Mouse (Mus musculus): ENCODE data around the gene Smg9.
A peak's percentile ranks its signal among the peaks of the same experiment; 100 is the strongest.

Gene Smg9

GRCm38 (mm10) chr7:24448782-24449517, 49.5 kb downstream of the Smg9 start:
- no peak for DNase-seq

GRCm38 (mm10) chr7:24450585-24451017, 51.2 kb downstream of the Smg9 start:
- DNase-seq: no peak

DNA sequence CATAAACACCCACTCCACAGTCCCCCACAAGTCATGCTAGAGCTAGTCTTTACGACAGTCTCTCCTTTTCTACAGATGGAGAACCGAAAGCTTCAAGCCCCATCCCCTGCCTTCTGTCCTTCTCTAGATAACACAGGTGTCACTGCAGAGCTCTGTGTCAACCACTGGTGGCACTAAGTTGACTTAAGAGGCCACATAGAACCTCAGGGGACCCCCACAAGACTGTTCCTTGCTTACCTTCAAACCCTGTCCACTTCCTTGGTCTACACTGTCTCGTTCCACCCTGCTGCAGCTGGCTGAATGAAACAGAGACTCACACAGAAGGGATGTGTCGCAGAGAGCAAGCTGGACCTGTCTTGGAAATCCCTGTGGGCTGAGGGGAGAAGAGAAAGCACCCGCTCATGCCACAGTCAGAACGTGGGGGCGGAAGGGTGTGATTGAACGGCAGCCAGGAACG, 52.5 kb downstream of the Smg9 start, which contains the start of gene Irgc1:
Gene Irgc1 (minus strand): TSS at position 443 of the 457 bp plus-strand sequence.
- no peak for DNase-seq

- no peak for DNase-seq
Measured at GRCm38 (mm10) chr7:24454199-24454598, 54.8 kb downstream of the Smg9 start.

DNA sequence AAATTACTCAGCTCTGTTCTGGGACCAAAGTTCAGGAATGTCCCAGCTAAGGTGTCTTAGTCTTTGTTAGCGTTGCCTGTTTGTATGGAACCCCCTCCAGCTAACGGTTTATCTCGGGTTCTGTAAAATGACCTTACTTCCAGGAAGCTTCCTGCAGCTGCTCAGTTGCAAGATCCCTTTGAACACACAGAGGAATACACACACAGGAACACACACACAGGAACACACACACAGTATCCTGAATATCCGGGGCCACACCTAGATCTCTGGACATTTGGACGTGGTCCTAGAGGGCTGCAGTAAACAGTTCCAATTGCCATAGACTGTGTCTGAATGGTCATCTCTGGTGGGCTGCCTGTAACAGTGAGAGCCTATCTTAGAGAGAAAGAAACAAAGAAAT, 56.3 kb downstream of the Smg9 start:
- peak; percentile 98 for DNase-seq

- no peak for DNase-seq
Measured at GRCm38 (mm10) chr7:24457726-24458370, 58.4 kb downstream of the Smg9 start.

DNA sequence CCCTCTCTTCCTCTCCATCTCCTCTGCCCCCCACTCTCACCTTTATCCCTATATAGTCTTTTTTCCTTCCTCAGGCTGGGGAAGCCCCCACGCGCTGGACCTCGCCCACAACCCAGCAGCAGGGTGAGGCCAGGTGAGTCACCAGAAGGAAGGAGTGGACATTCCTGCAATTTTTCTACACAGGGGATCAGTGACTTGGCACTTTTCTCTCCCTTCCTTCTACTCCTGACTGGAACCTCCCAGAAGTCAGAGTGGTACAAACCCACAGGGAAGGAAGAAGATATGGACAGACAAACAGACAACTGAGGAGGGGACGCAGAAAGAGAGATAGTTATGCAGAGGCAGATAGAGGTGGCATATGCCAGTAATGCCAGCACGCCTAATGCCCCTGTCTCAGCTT, 60.0 kb downstream of the Smg9 start:
- no peak for DNase-seq

GRCm38 (mm10) chr7:24459843-24460242, 60.4 kb downstream of the Smg9 start:
- DNase-seq: peak; percentile 97

DNA sequence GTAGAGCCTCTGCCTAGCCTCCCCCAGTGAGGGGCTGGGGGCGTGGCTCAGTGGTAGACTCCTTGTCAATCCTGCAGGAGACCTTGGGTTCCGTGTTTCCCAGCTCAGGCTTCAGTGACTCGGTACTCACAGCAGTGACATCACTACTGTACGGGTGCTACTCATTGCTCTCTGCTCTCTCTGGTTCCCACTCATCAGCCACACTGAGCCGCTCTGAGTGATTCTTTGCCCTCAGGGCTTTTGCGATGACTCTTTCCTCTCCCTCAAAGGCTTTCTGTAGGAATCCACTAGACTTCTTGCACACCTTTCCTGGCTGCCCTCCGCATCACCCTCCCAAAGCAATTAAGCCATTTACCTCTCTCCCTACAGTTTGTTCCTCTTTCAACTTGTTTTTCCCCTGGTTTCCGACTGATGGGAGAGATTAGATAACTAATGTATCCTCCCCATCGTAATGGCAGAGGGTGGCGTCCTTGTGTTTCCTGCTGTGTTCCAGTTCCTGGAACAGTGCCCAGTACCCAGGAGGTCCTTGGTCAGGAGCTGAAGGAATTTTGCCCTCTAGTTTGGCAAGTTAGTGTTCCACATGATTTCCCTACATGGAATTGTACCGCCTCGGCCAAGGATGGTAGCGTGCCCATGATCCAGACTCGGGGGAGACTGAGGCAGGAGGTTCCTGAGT, 62.1 kb downstream of the Smg9 start:
- peak; percentile 96 for DNase-seq

- DNase-seq: peak; percentile 98
Measured at GRCm38 (mm10) chr7:24462388-24463319, 63.2 kb downstream of the Smg9 start, which contains the start of gene Plaur. Gene Plaur, plus strand, starts transcription at chr7:24462484.

DNA sequence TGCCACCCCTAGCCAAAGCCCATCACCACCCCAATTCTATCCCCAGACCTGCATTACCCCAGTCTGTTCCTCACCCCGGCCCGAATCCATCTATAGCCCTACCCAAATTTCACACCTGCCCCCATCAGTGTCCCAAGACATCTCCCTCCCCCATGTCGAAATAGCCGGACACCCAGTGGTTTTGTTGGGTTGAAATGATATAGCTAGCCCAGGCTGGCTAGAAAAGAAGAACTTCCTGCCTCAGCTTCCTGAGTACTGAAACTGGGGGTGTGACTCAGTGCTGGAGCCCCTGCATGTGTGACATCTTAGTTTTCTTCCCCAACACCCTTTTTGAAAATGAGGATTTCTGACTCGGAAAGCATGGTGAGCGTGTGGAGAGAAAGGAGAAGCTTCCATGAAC, 67.4 kb downstream of the Smg9 start:
- no peak for DNase-seq

GRCm38 (mm10) chr7:24467886-24468285, 68.5 kb downstream of the Smg9 start:
- DNase-seq: no peak

- no peak for DNase-seq
Measured at GRCm38 (mm10) chr7:24469126-24469525, 69.7 kb downstream of the Smg9 start.

GRCm38 (mm10) chr7:24470356-24470755, 70.9 kb downstream of the Smg9 start:
- DNase-seq: no peak

Data from heart, adult 11 months (tissue).